Mouse (Mus musculus) C2C12 (cell line): ENCODE data around the gene Wsb1.

Source experiments
- CEBPB ChIP-seq: IDR thresholded peaks from one replicate; pipeline ENCODE4 v1.6.1; 2011; ENCODE audit warnings: low read depth, mild to moderate bottlenecking, control low read depth, moderate library complexity
- CTCF ChIP-seq: IDR thresholded peaks from one replicate; pipeline ENCODE4 v1.5.1; 2011; ENCODE audit not compliant: control insufficient read depth, insufficient read depth, insufficient read length
- MAX ChIP-seq: IDR thresholded peaks from one replicate; pipeline ENCODE4 v1.6.1; 2011; ENCODE audit warnings: mild to moderate bottlenecking, control low read depth
- MYOD1 ChIP-seq: IDR thresholded peaks from one replicate; pipeline ENCODE4 v1.6.1; 2011; ENCODE audit warnings: low read depth; ENCODE audit not compliant: control insufficient read depth, insufficient read length

DNA sequence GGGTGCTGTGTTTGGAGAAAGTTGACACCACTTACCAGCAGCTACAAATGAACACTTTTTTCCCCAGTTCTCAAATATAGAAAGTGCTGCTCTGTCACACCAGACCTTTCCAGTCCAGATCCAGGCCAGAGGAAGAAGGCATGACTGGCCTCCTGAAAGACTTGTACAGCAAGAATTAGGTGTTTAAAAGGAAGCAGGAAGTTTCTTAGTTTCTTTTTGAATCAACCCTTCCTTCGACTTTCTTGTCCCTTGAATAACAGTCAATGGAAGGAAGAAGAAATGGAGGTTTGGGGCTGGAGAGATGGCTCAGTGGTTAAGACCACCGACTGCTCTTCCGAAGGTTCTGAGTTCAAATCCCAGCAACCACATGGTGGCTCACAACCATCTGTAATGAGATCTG lies 38.6 kb upstream of the Wsb1 start:
- no peak for TF ChIP-seq CTCF
- no peak for TF ChIP-seq MYOD1
- no peak for TF ChIP-seq MAX
- TF ChIP-seq CEBPB: no peak
